Mouse (Mus musculus): ENCODE results near the gene Mrpl35.

GRCm38 (mm10) chr6:71779831-71780230 lies 46.9 kb downstream of the Mrpl35 start:
- TF ChIP-seq POLR2A (IDR thresholded peaks at IDR 0.05; ENCODE audit: control insufficient read depth, extremely low read depth, insufficient read depth, low read length, poor library complexity) (no peak), CTCF (IDR thresholded peaks at IDR 0.05; ENCODE audit: borderline replicate concordance, control insufficient read depth, extremely low read depth, insufficient read depth, low read length, poor library complexity) (no peak)
